Mouse (Mus musculus) liver, embryonic 14.5 days (tissue): ENCODE results near the gene Pacrg.

ENCODE experiments used
- CTCF ChIP-seq: IDR thresholded peaks from 2 replicates; pipeline ENCODE4 v1.5.1; 2016; ENCODE audit warnings: antibody characterized with exemption, low read depth, control low read depth
- EP300 ChIP-seq: IDR thresholded peaks from 2 replicates; pipeline ENCODE4 v1.6.1; 2016; ENCODE audit warnings: antibody characterized with exemption, low read depth

- TF ChIP-seq CTCF: no peak
- TF ChIP-seq EP300: no peak
These were observed 267.7 kb downstream of the Pacrg start for GRCm38 (mm10) chr17:10572436-10572835.
